Mouse (Mus musculus) myocyte (in vitro differentiated cells): ENCODE data around the gene Smpd1.

Experiments used
- CEBPB ChIP-seq: IDR thresholded peaks from 2 replicates; pipeline ENCODE4 v1.6.1; 2011; ENCODE audit warnings: mild to moderate bottlenecking, moderate library complexity; ENCODE audit not compliant: poor library complexity, insufficient read depth, severe bottlenecking
- MYOD1 ChIP-seq, 3 experiments: IDR thresholded peaks; one replicate each; pipeline ENCODE4 v1.6.1; 2011; ENCODE audit warnings: control low read depth in 2 of 3, low read depth in 2 of 3, mild to moderate bottlenecking in 2 of 3, moderate library complexity in 1 of 3; ENCODE audit not compliant: insufficient read length in 2 of 3, control insufficient read depth in 1 of 3
- USF1 ChIP-seq: IDR thresholded peaks from one replicate; pipeline ENCODE4 v1.6.1; 2011; ENCODE audit warnings: low read depth, mild to moderate bottlenecking, control low read depth, moderate library complexity

DNA sequence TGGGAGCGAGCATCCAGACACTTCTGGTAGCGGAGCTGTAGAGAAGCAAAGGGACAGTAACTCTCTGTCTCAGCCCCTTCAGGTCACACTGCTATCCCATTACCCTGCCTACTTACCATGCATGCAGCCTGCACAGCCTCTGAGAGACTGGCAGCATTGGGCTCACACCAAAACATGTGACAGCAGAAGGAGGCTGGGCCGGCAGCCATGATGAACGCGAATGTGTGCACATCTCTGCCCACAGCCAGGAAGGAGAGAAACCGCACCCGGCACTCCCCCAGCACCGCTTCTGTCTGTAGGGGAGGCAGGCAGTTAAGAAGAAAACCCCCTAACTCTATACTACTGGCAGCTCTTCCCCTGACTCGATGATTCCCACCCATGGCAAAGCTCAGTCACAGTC is 4.9 kb downstream of the Smpd1 start:
- no peak for TF ChIP-seq USF1
- no peak for TF ChIP-seq MYOD1 (IDR thresholded peaks at IDR 0.05; ENCODE audit: control insufficient read depth in 1 of 3, insufficient read length in 2 of 3, low read depth in 2 of 3)
- no peak for TF ChIP-seq CEBPB
